Mouse (Mus musculus): Measurements from ENCODE around the gene Naa40.

- TF ChIP-seq ZC3H11A (IDR thresholded peaks at IDR 0.05; ENCODE audit: borderline replicate concordance, low read depth, low read length) (no peak), CHD2 (IDR thresholded peaks at IDR 0.05; ENCODE audit: low read depth, low read length) (no peak), HCFC1 (IDR thresholded peaks at IDR 0.05; ENCODE audit: borderline replicate concordance, insufficient read depth, low read length) (no peak)
These were observed 28.0 kb downstream of the Naa40 start for GRCm38 (mm10) chr19:7213010-7213409.
